Mouse (Mus musculus) R1 (cell line): ENCODE measurements around the gene Apba2.
A peak's percentile ranks its signal among the peaks of the same experiment; 100 is the strongest.

ENCODE experiments used
- DNase-seq: peaks from one replicate; pipeline ENCODE4 v3.0.0-alpha.2; 2018; ENCODE audit warnings: low read depth, low spot score

Apba2 gene

DNA sequence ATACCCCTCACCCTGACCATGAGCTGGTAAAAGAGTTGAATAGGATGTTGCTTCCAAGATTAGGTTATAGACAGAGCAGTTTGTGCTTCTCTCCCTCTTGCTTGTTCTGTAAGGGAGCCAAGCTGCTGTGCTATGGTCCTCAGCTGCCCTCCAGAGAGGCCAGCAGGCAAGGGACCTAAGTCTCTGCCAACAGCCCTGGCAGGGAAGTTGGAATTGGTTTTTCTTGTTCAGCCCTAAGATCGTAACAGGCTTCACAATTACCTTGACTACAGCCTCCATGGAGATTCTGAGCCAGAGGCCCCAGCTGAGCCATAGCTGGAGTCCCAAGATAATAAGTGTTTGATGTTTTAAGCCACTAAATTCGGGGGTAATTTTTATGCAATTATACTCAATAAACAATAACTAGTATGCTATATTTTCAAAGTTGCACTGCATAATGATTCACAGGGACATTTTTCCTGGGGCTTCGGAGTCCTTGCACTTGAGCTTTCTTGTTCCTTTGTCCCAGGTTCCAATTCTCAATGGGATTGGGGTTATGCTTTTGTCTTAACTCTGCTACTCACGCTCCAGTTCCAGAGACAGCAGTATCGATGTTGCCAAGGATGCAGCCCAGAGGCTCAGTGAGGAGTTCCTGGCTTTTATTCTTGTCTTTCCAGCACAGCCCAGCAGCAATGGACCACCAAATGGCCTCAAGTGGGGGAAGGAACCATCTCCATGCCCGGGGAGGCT, 224.6 kb downstream of the Apba2 start:
- DNase-seq = no peak

DNA sequence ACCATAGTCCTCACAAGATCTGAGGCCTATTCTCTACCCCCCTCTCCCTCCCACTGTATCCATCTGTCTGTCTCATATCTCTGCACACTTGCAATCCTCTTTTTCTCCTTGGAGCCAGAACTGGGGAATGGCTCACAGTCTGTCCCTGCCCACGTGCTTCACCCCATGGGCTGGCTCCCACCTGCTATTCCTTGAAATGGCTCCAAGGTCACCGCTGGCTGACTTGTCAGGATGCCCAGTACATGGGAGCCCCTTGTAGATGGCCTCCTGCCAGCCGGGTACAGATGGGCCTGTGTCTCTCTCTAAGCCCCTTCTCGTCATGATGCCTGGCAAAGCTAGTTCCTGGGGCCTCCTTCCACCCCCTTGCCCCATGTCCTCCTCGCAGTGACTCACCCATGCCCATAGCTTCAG, 226.7 kb downstream of the Apba2 start:
- no peak for DNase-seq

DNA sequence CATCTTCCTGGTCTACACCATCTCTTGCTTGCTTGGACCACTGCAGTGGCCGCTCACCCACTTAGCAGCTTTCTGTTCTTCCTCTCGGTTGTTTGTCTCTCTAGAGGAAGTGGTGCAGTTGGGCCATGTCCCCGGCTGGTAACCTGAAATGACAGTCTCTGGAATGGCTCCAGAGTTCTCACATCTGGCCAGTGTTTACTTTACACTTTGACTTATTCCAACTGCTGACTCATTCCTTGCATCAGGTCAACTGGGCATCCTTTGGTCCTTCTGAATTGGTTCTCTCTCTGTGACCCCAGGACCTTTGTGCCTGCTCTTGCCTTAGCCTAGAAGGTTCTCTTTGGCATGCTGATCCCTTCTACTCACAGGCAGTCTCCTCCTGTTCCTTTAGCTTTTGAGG, 227.3 kb downstream of the Apba2 start:
- DNase-seq = no peak

DNA sequence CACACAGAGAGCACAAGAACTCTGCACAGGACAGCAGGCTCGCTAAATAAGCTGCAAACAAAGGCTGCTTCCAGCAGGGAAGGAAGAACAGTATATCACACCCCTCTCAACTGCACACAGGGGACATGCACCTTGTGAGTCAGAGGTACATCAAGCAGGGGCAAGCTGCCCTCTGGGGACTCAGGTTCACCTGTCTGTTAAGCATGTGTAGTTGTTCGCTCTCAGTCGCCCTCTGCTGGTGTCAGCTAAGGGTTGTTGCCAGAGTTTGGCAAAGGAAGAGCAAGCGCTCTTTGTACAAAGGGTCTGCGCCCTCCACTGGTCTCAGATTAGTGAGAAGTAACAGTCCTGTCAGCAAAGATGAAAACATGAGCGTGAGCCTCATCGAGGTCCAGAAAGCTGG, 228.3 kb downstream of the Apba2 start:
- peak; percentile 83 for DNase-seq

DNA sequence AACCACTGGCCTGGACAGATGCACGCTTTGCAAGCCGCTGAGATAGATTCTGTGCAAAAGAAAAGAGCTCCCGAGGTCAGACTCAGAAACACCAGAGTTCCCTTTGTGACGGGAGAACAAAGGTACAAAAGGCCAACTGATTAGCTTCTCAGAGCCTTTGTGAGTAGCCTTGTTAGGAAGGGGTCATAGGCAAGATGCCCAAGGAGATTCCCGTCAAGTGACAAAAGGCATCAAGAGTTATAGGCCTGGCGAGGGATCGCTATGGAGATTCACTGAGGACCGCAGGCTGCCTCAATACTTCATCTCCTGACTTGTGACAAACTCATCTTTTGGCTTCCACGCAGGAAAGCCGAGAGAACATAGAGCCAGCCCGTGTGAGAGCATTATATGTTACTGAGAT, 237.6 kb downstream of the Apba2 start:
- DNase-seq = peak; percentile 27

DNA sequence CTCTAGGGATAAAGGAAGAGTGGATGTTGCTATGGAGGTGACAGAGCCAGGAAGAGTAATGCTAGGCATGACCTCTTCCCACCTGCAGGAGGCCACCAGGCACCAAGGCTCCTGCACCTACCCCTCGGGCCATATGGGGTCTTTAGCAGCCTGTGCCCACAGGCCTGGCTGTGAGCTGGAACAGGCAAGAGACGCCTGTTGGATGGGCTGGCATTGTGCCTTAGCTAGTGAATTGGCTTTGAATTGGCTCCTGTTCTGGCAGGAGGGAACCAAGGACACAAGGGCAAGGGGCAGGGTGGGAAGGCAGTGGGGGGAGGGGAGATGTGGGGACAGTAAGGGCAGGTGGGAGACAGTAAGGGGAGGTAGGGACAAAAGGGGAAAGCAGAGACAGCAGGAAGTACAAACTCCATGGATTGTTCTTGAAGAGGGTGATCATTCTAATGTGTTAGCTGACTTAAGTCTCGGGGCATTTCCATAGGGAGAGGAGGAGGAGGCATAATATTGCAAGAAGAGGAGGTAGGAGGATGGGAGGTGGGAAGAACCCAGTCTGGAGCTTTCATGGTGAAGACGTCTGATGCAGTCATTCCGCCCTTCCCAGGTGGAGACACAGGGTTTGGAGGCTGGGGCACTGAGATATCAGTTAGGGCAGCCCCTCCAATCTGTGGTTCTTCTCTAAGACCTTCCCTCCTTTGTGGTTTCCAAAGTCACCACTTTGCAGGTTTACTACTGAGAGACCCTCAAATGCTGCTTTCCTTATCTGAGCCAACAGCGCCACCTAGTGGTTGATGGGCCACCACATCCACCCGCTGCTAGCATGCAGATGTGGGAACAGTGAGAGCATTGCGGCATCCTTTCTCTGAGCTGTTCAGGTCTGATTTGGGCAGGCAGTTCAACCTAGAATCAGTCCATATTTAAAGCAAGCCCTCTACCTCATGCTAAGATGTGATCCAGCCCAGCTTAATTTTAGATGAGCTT, 240.1 kb downstream of the Apba2 start:
- DNase-seq = peak; percentile 80

DNA sequence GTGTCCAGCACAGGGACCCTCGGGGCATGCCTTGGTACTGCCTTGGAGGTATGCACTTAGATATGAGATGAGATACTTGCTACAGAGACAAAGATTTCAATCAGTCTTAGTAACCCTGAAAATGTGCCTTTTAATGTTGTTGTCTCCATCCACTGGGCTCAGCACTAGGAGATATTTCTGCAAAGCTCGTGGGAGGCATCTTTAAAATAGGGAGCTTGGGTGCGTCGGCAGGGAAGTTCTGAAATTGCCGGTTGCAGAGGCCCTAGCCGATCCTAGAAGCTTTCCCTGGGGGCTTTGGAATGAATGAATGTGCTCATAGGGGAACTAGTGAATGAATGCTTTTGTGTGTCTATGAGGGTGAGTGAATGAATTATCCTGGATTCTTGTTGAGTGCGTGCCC, 242.1 kb downstream of the Apba2 start:
- DNase-seq = no peak

DNA sequence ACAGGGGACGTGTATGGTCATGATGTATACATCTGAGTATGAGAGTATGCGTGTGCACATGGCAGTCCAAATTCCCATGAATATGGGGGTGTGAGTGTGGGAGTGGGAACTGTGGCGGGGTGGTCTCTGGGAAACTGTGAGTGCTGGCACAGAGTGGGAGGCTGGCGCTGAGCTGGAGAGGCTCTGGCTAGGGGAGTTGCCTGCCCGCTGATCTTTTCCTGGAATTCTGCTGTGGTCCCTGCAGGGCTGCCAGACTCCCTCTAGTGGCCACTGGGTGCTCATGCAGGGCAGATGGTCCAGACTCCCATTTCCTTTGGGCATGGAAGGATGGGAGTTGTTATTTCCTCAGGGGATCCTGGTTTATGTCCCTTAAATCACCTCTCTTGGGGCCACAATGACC, 250.0 kb downstream of the Apba2 start:
- peak; percentile 72 for DNase-seq

GRCm38 (mm10) chr7:64752133-64752532, 250.6 kb downstream of the Apba2 start:
- DNase-seq = no peak

GRCm38 (mm10) chr7:64753678-64754077, 252.2 kb downstream of the Apba2 start:
- DNase-seq = no peak

- DNase-seq = no peak
Measured at GRCm38 (mm10) chr7:64754161-64754560, 252.7 kb downstream of the Apba2 start.

- no peak for DNase-seq
Measured at GRCm38 (mm10) chr7:64755141-64755540, 253.6 kb downstream of the Apba2 start.

DNA sequence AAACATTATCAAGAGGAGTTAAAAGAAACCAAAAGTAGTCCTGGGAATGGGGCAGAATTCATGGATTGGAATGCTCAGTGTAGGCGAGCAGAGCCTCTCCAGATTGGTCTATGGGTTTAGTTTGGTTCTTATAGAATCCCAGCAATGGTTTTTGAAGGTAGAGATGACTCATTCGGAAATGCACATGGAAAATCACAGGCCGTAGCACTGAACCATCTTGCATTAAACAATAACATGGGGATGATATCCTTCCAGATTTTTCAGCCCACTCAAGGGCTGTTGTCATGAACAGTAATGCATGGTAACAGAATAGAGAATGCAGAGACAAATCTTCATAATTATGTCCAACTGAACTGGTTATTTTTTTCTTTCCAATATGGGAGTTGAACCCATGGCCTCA, 264.1 kb downstream of the Apba2 start:
- no peak for DNase-seq

DNA sequence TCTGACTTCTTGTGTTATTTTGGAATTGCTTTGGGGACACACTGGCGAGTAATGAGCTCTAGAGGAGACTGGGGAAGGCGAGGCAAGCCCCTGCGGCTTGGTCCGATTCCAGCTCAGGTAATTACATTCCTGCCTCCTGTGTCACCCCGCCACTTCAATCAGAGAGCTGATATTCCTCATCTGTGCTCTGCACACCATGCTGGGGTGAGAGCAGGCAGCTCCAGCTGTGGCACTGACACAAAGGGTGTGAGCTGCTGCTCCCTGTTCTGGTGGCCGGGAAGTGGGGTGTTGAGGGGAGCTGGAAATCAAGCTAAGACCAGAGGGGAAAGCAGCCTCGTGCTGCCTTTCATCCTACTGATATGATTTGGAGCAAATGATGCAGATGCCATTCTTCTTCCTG, 268.3 kb downstream of the Apba2 start:
- no peak for DNase-seq

- DNase-seq = peak; percentile 89
Measured at GRCm38 (mm10) chr7:64770779-64771390, 269.4 kb downstream of the Apba2 start.

DNA sequence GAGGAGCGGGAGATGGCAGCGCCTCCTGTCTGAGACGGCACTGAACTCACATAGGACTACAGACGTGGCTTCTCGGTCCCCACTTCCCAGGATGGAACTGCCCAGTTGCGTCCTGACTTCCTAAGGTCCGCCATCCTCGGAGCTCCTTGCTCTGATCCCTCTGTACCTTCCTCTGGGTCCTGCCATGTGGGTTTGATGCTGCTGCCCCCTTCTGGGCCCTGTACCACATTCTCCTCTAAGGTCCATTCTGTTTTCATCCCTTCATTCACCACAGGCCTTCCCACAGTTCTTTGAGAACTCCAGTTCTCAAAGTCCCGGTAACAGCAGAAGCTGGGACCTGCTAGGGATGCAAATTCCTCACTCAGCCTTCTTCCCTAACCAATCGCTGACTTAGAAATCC, 272.0 kb downstream of the Apba2 start:
- peak; percentile 44 for DNase-seq

- DNase-seq = no peak
Measured at GRCm38 (mm10) chr7:64776708-64777489, 275.4 kb downstream of the Apba2 start.

DNA sequence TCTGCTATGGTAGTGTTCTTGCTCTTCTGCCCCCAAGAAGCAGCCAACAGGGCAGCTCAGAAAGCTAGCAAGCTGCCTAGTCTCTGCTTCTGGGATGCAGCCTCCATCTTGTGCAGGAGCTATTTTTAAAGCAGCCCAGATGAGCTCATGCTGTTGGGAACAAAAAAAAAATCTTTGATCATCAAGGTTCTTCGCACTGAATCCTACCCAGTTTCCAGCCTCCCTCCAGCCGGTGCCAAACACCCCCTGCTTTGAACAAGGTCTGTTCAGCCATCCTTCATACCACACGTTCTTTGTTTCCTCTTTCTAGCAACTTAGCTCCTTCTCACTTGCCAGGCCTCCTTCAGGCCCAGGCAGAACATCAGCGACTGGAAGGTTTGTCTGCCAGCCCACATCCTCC, 278.0 kb downstream of the Apba2 start:
- DNase-seq = no peak

- DNase-seq = no peak
Measured at GRCm38 (mm10) chr7:64785040-64785439, 283.5 kb downstream of the Apba2 start.

DNA sequence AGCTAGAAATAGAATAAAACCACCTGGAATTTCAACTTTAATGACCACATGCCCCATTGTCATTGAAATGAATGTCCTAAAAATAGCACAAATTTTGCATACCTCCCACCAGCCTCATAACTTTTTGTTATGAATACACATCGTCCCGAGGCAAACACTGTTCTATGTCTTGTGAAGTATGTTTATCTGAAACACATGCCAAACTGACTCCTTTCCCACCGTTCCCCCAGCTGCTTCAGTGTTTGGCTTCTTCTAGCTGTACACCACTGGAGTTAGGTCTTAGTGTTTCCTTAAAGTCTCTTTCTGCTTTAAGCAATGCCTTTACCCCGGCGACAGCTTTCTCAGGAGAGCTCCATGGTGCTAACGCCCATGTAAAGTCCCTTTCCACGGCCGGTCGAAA, 289.6 kb downstream of the Apba2 start:
- no peak for DNase-seq

- no peak for DNase-seq
Measured at GRCm38 (mm10) chr7:64792031-64792430, 290.5 kb downstream of the Apba2 start.

DNA sequence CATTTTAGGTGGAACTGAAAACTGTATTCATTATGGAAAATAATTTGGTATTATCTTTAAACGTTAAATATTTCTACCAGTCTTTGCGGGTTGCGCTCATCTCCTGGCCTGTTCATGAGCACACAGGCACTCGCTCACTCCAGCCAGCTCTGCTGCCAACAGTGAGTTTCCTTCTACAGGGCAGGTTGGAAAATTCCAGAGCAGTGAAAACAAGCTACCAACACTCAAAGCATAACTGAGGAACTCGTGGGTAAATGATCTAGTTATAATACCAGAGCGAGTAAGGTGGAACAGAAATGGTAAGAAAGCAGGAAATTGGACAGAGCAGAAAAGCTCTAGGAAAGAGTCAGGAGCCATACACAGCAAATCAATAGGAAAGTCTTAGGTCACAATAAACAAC, 294.0 kb downstream of the Apba2 start:
- DNase-seq = no peak
